Mouse (Mus musculus): ENCODE measurements around the gene Tmem131l.

Gene Tmem131l

GRCm38 (mm10) chr3:84039646-84040475 is at the start of gene Tmem131l:
Gene Tmem131l (minus strand): TSS chr3:84040175.
- peak; percentile 60 to 65 for DNase-seq (ENCODE audit: low spot score in 2 of 2)

GRCm38 (mm10) chr3:84086921-84087320 is 46.9 kb upstream of the Tmem131l start:
- no peak for DNase-seq (ENCODE audit: low spot score in 2 of 2)

- no peak for DNase-seq (ENCODE audit: low spot score in 2 of 2)
Observed at GRCm38 (mm10) chr3:84086337-84086736, 46.4 kb upstream of the Tmem131l start.

- no peak for DNase-seq (ENCODE audit: low spot score in 2 of 2)
Observed at GRCm38 (mm10) chr3:84085429-84085828, 45.5 kb upstream of the Tmem131l start.

- no peak for DNase-seq (ENCODE audit: low spot score in 2 of 2)
Observed at GRCm38 (mm10) chr3:84081208-84081722, 41.3 kb upstream of the Tmem131l start.

- no peak for DNase-seq (ENCODE audit: low spot score in 2 of 2)
Observed at GRCm38 (mm10) chr3:84080074-84080473, 40.1 kb upstream of the Tmem131l start.

- DNase-seq (ENCODE audit: low spot score in 2 of 2), result no peak
Observed at GRCm38 (mm10) chr3:84077505-84077904, 37.5 kb upstream of the Tmem131l start.

- no peak for DNase-seq (ENCODE audit: low spot score in 2 of 2)
Observed at GRCm38 (mm10) chr3:84076543-84077332, 36.8 kb upstream of the Tmem131l start.

- no peak for DNase-seq (ENCODE audit: low spot score in 2 of 2)
Observed at GRCm38 (mm10) chr3:84075516-84075915, 35.5 kb upstream of the Tmem131l start.

- no peak for DNase-seq (ENCODE audit: low spot score in 2 of 2)
Observed at GRCm38 (mm10) chr3:84074777-84075176, 34.8 kb upstream of the Tmem131l start.

- DNase-seq (ENCODE audit: low spot score in 2 of 2), result no peak
Observed at GRCm38 (mm10) chr3:84071641-84072040, 31.7 kb upstream of the Tmem131l start.

GRCm38 (mm10) chr3:84070811-84071210 is 30.8 kb upstream of the Tmem131l start:
- no peak for DNase-seq (ENCODE audit: low spot score in 2 of 2)

- no peak for DNase-seq (ENCODE audit: low spot score in 2 of 2)
Observed at GRCm38 (mm10) chr3:84068831-84069709, 29.1 kb upstream of the Tmem131l start.

- no peak for DNase-seq (ENCODE audit: low spot score in 2 of 2)
Observed at GRCm38 (mm10) chr3:84065825-84066224, 25.9 kb upstream of the Tmem131l start.

- DNase-seq (ENCODE audit: low spot score in 2 of 2), result no peak
Observed at GRCm38 (mm10) chr3:84063369-84063914, 23.5 kb upstream of the Tmem131l start.

GRCm38 (mm10) chr3:84061523-84062453 is 21.8 kb upstream of the Tmem131l start:
- no peak for DNase-seq (ENCODE audit: low spot score in 2 of 2)

GRCm38 (mm10) chr3:84060946-84061345 is 21.0 kb upstream of the Tmem131l start:
- no peak for DNase-seq (ENCODE audit: low spot score in 2 of 2)

- DNase-seq (ENCODE audit: low spot score in 2 of 2), result no peak
Observed at GRCm38 (mm10) chr3:84060128-84060527, 20.2 kb upstream of the Tmem131l start.

- DNase-seq (ENCODE audit: low spot score in 2 of 2), result no peak
Observed at GRCm38 (mm10) chr3:84059676-84060075, 19.7 kb upstream of the Tmem131l start.

- DNase-seq (ENCODE audit: low spot score in 2 of 2), result no peak
Observed at GRCm38 (mm10) chr3:84059261-84059660, 19.3 kb upstream of the Tmem131l start.

Measured in right cerebral cortex, postnatal 36 days (tissue).